Mouse (Mus musculus) kidney, adult 2 months (tissue): ENCODE results near the gene Cd80. TPM values are rescaled to one million over a fixed set of nuclear protein-coding genes. Genes with fewer than 3 reads are reported as not detected.

Experiments
- DNase-seq: peaks from one replicate; pipeline ENCODE4 v3.0.0; 2021
- H3K27ac ChIP-seq: fragments of 200-500 bp; 2 replicates; pipeline ENCODE4 v1.5.1; 2012; ENCODE audit warnings: low read depth, low read length, control low read depth, inconsistent platforms; ENCODE audit not compliant: insufficient read depth
- H3K27me3 ChIP-seq: fragments of 200-500 bp; replicated peaks from 2 replicates; pipeline ENCODE4 v1.6.1; 2012; ENCODE audit warnings: mild to moderate bottlenecking, moderate library complexity, low read length, inconsistent platforms; ENCODE audit not compliant: control insufficient read depth, insufficient read depth
- H3K36me3 ChIP-seq: fragments of 200-500 bp; 2 replicates; pipeline ENCODE4 v1.6.1; 2012; ENCODE audit warnings: mild to moderate bottlenecking, moderate library complexity, low read length, inconsistent platforms; ENCODE audit not compliant: control insufficient read depth, insufficient read depth
- H3K4me1 ChIP-seq: fragments of 200-500 bp; 2 replicates; pipeline ENCODE4 v1.6.1; 2011; ENCODE audit warnings: low read length; ENCODE audit not compliant: control insufficient read depth, insufficient read depth
- H3K4me3 ChIP-seq: fragments of 200-500 bp; 2 replicates; pipeline ENCODE4 v1.5.1; 2011; ENCODE audit warnings: mild to moderate bottlenecking, low read depth, low read length, control low read depth; ENCODE audit not compliant: insufficient read depth
- CTCF ChIP-seq: fragments of 200-500 bp; conservative IDR thresholded peaks from 2 replicates; pipeline ENCODE4 v1.5.1; 2011; ENCODE audit warnings: low read depth, mild to moderate bottlenecking, control low read depth, low read length, moderate library complexity, mixed read lengths; ENCODE audit not compliant: insufficient read depth, insufficient read length
- POLR2A ChIP-seq: fragments of 200-500 bp; IDR thresholded peaks from one replicate; pipeline ENCODE4 v1.6.1; 2011; ENCODE audit warnings: low read depth, low read length, control low read depth
- WGBS: fragments of 180-500 bp; shearing (Covaris S2); methylation state at CpG from one replicate; pipeline ENCODE4 v1.1.7; 2018; 5-methylcytosine and 5-hydroxymethylcytosine counted together
- polyA plus RNA-seq: library from polyadenylated mRNA; depleted of rRNA; stranded (reverse); fragments of >200 nt; gene quantifications from 2 replicates; pipeline ENCODE4 v1.2.3, GENCODE M21; 2012

Gene Cd80
- polyA plus RNA-seq, 1 experiment = 0.23 TPM

DNA sequence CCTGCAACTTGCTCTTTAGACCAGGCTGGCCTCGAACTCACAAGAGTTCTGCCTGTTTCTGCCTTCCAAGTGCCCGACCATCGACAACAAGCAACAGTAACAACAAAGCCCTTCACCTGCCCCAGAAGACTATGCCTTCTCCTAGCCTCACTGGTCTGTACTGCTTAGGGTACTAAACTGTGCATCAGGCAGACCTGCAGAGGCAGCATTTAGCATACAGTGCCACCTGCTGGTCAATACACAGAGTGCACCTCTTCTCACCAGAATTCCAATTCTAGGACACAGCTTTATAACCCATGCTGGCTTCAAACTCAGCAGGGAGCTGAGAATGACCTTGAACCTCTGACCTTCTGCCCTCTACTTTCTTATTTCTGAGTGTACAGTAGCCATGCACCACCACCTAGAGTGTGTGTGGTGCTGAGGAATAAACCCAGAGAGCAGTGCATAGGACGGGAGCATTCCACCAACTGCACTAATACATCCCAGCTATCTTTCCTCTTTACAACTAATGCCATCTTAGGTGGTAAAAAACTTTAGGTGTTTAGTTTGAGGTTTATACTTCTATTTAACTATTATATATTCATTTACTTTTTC lies 50.8 kb downstream of the Cd80 start:
- no peak overlapping the region for H3K4me3 ChIP-seq
- WGBS = 65% methylated on average over 4 of the region's 4 CpGs
- peaks cover 2% of the 10 kb centered on the region for H3K36me3 ChIP-seq
- H3K4me1 ChIP-seq = no peaks in the 10 kb centered on the region
- no peak overlapping the region for H3K27ac ChIP-seq
- no peaks in the 10 kb centered on the region for H3K27me3 ChIP-seq
- peak; percentile 71 for DNase-seq
- TF ChIP-seq CTCF (peak; percentile 94), POLR2A (no peak)

GRCm38 (mm10) chr16:38510846-38511245 lies 55.5 kb downstream of the Cd80 start:
- DNase-seq = no peak
- no peaks in the 10 kb centered on the region for H3K27me3 ChIP-seq
- TF ChIP-seq POLR2A (no peak), CTCF (no peak)
- H3K27ac ChIP-seq = no peak overlapping the region
- H3K36me3 ChIP-seq = no peaks in the 10 kb centered on the region
- WGBS = 90% methylated on average over 2 of the region's 2 CpGs
- no peaks in the 10 kb centered on the region for H3K4me1 ChIP-seq
- H3K4me3 ChIP-seq = no peak overlapping the region

- no peak for TF ChIP-seq POLR2A
- DNase-seq = no peak
- Histone ChIP-seq H3K27ac (no peak overlapping the region), H3K27me3 (no peaks in the 10 kb centered on the region), H3K36me3 (no peaks in the 10 kb centered on the region; the same call in 1 of the 2 replicates), H3K4me3 (no peak overlapping the region), H3K4me1 (peaks cover 7% of the 10 kb centered on the region)
- 98% methylated on average over 2 of the region's 2 CpGs for WGBS
Measured at GRCm38 (mm10) chr16:38519140-38519539, 63.8 kb downstream of the Cd80 start.

DNA sequence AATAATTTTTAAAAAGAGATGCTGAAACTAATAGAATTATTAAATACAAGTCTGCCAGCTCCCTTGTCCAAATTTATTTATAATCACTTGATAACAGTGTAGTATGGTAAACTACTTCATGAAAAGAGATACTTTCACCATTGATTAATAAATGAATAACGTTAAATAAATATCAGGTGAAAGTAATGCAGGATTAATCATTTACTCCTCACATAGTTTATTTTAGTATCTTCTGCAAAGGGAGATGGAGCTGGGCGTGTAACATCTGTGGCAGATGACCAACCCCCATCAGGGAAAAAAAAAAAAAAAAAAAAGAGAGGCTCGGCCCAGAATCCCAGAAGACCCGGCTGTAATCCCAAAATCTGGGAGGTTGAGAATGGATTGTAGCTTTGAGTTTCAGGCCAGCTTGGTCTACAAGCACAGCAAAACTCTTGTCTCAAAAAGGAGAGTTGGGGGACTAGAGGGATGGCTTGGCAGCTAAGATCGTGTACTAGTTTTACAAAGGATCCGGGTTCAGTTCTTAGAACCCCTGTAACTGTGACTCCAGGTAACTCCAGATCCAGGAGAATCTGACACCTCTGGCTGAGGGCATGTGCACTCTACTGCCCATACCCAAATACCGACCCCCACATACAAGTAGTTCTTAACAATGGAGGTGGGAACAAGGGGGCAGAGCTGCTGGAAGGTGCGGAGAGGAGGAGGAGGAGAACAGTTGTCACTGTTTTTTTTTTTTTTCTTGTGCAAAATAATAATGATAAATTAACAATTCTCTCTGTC lies 66.0 kb downstream of the Cd80 start:
- TF ChIP-seq POLR2A = no peak
- no peak for TF ChIP-seq CTCF
- H3K4me3 ChIP-seq = peak overlapping the region; percentile 49; the same call in 1 of the 2 replicates
- no peak for DNase-seq
- 25% methylated on average over 8 of the region's 8 CpGs for WGBS
- no peaks in the 10 kb centered on the region; the same call in 1 of the 2 replicates for H3K36me3 ChIP-seq
- H3K4me1 ChIP-seq = peaks cover 7% of the 10 kb centered on the region
- no peak overlapping the region for H3K27ac ChIP-seq
- no peaks in the 10 kb centered on the region for H3K27me3 ChIP-seq

GRCm38 (mm10) chr16:38522129-38523084 lies 67.0 kb downstream of the Cd80 start, which contains the start of gene Timmdc1:
Gene Timmdc1 (minus strand): TSS chr16:38522663.
- peak within 1 kb of the TSS; percentile 86 for H3K27ac ChIP-seq
- peak; percentile 41 for TF ChIP-seq POLR2A
- TF ChIP-seq CTCF = no peak
- DNase-seq = peak; percentile 98
- no peaks in the 10 kb centered on the region; the same call in 1 of the 2 replicates for H3K36me3 ChIP-seq
- H3K27me3 ChIP-seq = no peaks in the 10 kb centered on the region
- peak within 1 kb of the TSS; percentile 77 for H3K4me3 ChIP-seq
- H3K4me1 ChIP-seq = peaks cover 7% of the 10 kb centered on the region
- WGBS = under 1% methylated on average over 73 of the region's 73 CpGs

GRCm38 (mm10) chr16:38526264-38526663 lies 70.9 kb downstream of the Cd80 start:
- 86% methylated on average over 6 of the region's 6 CpGs for WGBS
- Histone ChIP-seq H3K4me3 (no peak overlapping the region), H3K4me1 (peaks cover 7% of the 10 kb centered on the region), H3K27ac (no peak overlapping the region), H3K36me3 (no peaks in the 10 kb centered on the region; the same call in 1 of the 2 replicates), H3K27me3 (no peaks in the 10 kb centered on the region)
- no peak for TF ChIP-seq POLR2A
- TF ChIP-seq CTCF = no peak
- no peak for DNase-seq
